Mouse (Mus musculus) C2C12 (cell line): ENCODE results near the gene Syt3.

Experiments
- CEBPB ChIP-seq: IDR thresholded peaks from one replicate; pipeline ENCODE4 v1.6.1; 2011; ENCODE audit warnings: low read depth, mild to moderate bottlenecking, control low read depth, moderate library complexity
- CTCF ChIP-seq: IDR thresholded peaks from one replicate; pipeline ENCODE4 v1.5.1; 2011; ENCODE audit not compliant: control insufficient read depth, insufficient read depth, insufficient read length

DNA sequence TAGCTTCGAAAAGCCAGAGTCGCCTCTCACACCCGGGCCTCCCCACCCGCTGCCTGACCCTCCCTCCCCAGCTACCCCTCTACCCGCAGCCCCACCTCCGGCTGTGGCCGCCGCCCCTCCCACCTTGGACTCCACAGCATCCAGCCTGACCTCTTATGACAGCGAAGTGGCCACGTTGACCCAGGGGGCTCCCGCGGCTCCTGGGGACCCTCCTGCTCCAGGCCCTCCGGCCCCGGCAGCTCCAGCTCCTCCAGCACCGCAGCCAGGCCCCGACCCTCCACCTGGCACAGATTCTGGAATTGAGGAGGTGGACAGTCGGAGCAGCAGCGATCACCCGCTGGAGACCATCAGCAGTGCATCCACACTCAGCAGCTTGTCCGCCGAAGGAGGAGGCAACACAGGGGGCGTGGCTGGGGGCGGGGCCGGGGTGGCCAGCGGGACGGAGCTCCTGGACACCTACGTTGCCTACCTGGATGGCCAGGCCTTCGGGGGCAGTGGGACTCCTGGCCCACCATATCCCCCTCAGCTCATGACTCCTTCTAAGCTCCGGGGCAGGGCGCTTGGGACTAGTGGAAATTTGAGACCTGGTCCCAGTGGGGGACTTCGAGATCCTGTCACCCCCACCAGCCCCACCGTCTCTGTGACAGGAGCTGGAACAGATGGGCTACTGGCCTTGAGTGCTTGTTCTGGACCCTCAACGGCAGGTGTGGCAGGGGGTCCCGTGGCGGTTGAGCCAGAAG, 30.1 kb upstream of the Syt3 start:
- TF ChIP-seq CTCF (no peak), CEBPB (no peak)
